8 mouse cellular contexts compared by ENCODE assay signal in genomic region chr5:122770304-122770703, GRCm38 (mm10). TPM values are rescaled to one million over a fixed set of nuclear protein-coding genes. Genes with fewer than 3 reads are reported as not detected.
DNase-seq lines count a peak whose midpoint lies in the region; ATAC-seq lines count a peak whose summit lies in the region.

No protein-coding gene starts in this region.

- 81% methylated on average over 7 of the region's 7 CpGs for WGBS in hindbrain, embryonic 10.5 days
- WGBS in hindbrain, embryonic 16.5 days = 57% methylated on average over 7 of the region's 7 CpGs
- 64% methylated on average over 7 of the region's 7 CpGs for WGBS in heart, embryonic 11.5 days (ENCODE audit: insufficient replicate concordance)
- WGBS in liver, embryonic 13.5 days (ENCODE audit: insufficient replicate concordance) = 61% methylated on average over 7 of the region's 7 CpGs

- peak overlapping the region; percentile 59 for H3K27ac ChIP-seq in hindbrain, embryonic 10.5 days
- no peak overlapping the region; the same call in 1 of the 2 replicates for H3K27ac ChIP-seq in hindbrain, embryonic 16.5 days (ENCODE audit: low read depth, low read length)
- peak overlapping the region; percentile 73 for H3K27ac ChIP-seq in heart, embryonic 11.5 days (ENCODE audit: low read depth, low read length)
- peak overlapping the region; percentile 65 for H3K27ac ChIP-seq in liver, embryonic 13.5 days

- H3K36me3 ChIP-seq in hindbrain, embryonic 10.5 days = peaks cover 53% of the 10 kb centered on the region
- H3K36me3 ChIP-seq in hindbrain, embryonic 16.5 days (ENCODE audit: control insufficient read depth, insufficient read depth, low read length) = no peaks in the 10 kb centered on the region
- no peaks in the 10 kb centered on the region for H3K36me3 ChIP-seq in heart, embryonic 11.5 days (ENCODE audit: control insufficient read depth, insufficient read depth, low read length)
- H3K36me3 ChIP-seq in liver, embryonic 13.5 days = peaks cover 22% of the 10 kb centered on the region; the same call in 1 of the 2 replicates

- ATAC-seq in hindbrain, embryonic 16.5 days = no peak
- no peak for ATAC-seq in heart, embryonic 11.5 days (replicated peaks; ENCODE audit: insufficient number of reproducible peaks, low FRiP score, low TSS enrichment)
- ATAC-seq in liver, embryonic 13.5 days (ENCODE audit: low read depth) = no peak
- ATAC-seq in inflammation-experienced regulatory T-cells, adult 6 months = no peak

- H3K4me1 ChIP-seq in hindbrain, embryonic 10.5 days (replicated peaks) = peaks cover 8% of the 10 kb centered on the region; the same call in 1 of the 2 replicates
- peaks cover 6% of the 10 kb centered on the region; the same call in 1 of the 2 replicates for H3K4me1 ChIP-seq in hindbrain, embryonic 16.5 days (ENCODE audit: control insufficient read depth, insufficient read depth, low read depth, low read length)
- H3K4me1 ChIP-seq in heart, embryonic 11.5 days (ENCODE audit: control insufficient read depth, insufficient read depth, low read length) = peaks cover 23% of the 10 kb centered on the region
- peaks cover 48% of the 10 kb centered on the region for H3K4me1 ChIP-seq in liver, embryonic 13.5 days (replicated peaks)

- H3K4me3 ChIP-seq in hindbrain, embryonic 10.5 days = no peak overlapping the region
- H3K4me3 ChIP-seq in hindbrain, embryonic 16.5 days (ENCODE audit: low read length) = no peak overlapping the region
- no peak overlapping the region for H3K4me3 ChIP-seq in heart, embryonic 11.5 days (ENCODE audit: low read depth, low read length)
- no peak overlapping the region for H3K4me3 ChIP-seq in liver, embryonic 13.5 days (replicated peaks)

- no peak overlapping the region for H3K9ac ChIP-seq in hindbrain, embryonic 16.5 days (ENCODE audit: low read depth, low read length)
- H3K9ac ChIP-seq in heart, embryonic 11.5 days (ENCODE audit: low read depth, low read length) = peak overlapping the region; percentile 60; the same call in 1 of the 2 replicates
- peak overlapping the region; percentile 18; the same call in 1 of the 2 replicates for H3K9ac ChIP-seq in liver, embryonic 13.5 days

- DNase-seq in hindbrain, embryonic 10.5 days (ENCODE audit: low spot score) = no peak
- DNase-seq in adrenal gland, adult 2 months = peak; percentile 72
- DNase-seq in liver, embryonic 13.5 days = no peak
- peak; percentile 86 for DNase-seq in testis, postnatal 14 days (ENCODE audit: low spot score)
- no peak for DNase-seq in layer of hippocampus, postnatal 10 days (ENCODE audit: low spot score in 2 of 2)

- no peak overlapping the region for H3K4me2 ChIP-seq in hindbrain, embryonic 16.5 days (ENCODE audit: low read length)
- H3K4me2 ChIP-seq in heart, embryonic 11.5 days = no peak overlapping the region
- H3K4me2 ChIP-seq in liver, embryonic 13.5 days = peak overlapping the region; percentile 2; the same call in 1 of the 2 replicates

- H3K9me3 ChIP-seq in hindbrain, embryonic 10.5 days = no peaks in the 10 kb centered on the region
- no peaks in the 10 kb centered on the region for H3K9me3 ChIP-seq in hindbrain, embryonic 16.5 days (ENCODE audit: control insufficient read depth, low read length)
- H3K9me3 ChIP-seq in heart, embryonic 11.5 days (replicated peaks; ENCODE audit: control insufficient read depth, low read length) = no peaks in the 10 kb centered on the region
- H3K9me3 ChIP-seq in liver, embryonic 13.5 days (replicated peaks) = no peaks in the 10 kb centered on the region

- no peaks in the 10 kb centered on the region for H3K27me3 ChIP-seq in hindbrain, embryonic 10.5 days (ENCODE audit: insufficient read depth, poor library complexity, severe bottlenecking)
- no peaks in the 10 kb centered on the region for H3K27me3 ChIP-seq in hindbrain, embryonic 16.5 days (replicated peaks; ENCODE audit: control insufficient read depth, insufficient read depth, low read length)
- no peaks in the 10 kb centered on the region for H3K27me3 ChIP-seq in heart, embryonic 11.5 days (ENCODE audit: control insufficient read depth, insufficient read depth, low read length)
- no peaks in the 10 kb centered on the region for H3K27me3 ChIP-seq in liver, embryonic 13.5 days

RNA-seq across cellular contexts. Expression of gene Camkk2, which starts 8.9 kb away (rescaled TPM):
- polyA plus RNA-seq in hindbrain, embryonic 10.5 days (2016; fragmentation: Nextera tagmentation; extraction: Ambion mirVana) = 25.1 and 29.3 TPM in 2 replicates
- 68.1 and 69.3 TPM in 2 replicates for polyA plus RNA-seq in hindbrain, embryonic 16.5 days (2015; fragmentation: Nextera tagmentation; extraction: Ambion mirVana)
- total RNA-seq in adrenal gland, adult 2 months (2021) = 10 to 100 TPM; 34.2 to 42.3 TPM
- 53.4 and 55.5 TPM in 2 replicates for polyA plus RNA-seq in adrenal gland, adult 2 months (2012; rRNA removed)
- polyA plus RNA-seq in heart, embryonic 11.5 days (2014; fragmentation: Nextera tagmentation; extraction: Ambion mirVana) = 8.7 and 14.0 TPM in 2 replicates
- polyA plus RNA-seq in liver, embryonic 13.5 days (2015; fragmentation: Nextera tagmentation; extraction: Ambion mirVana) = 9.6 and 11.5 TPM in 2 replicates
- 100 to 1,000 TPM; 103 to 117 TPM for total RNA-seq in layer of hippocampus, postnatal 10 days (2021)
- 1 to 10 TPM; 2.9 to 4.3 (median 3.3) TPM for polyA plus RNA-seq in inflammation-experienced regulatory T-cells, adult 6 months (2017; shearing (Covaris generic))

RNA-seq across cellular contexts. Expression of gene Anapc5, which starts 50.8 kb away (rescaled TPM):
- 491 and 495 TPM in 2 replicates for polyA plus RNA-seq in hindbrain, embryonic 10.5 days (2016; fragmentation: Nextera tagmentation; extraction: Ambion mirVana)
- 495 and 497 TPM in 2 replicates for polyA plus RNA-seq in hindbrain, embryonic 16.5 days (2015; fragmentation: Nextera tagmentation; extraction: Ambion mirVana)
- 100 to 1,000 TPM; 152 to 154 TPM for total RNA-seq in adrenal gland, adult 2 months (2021)
- polyA plus RNA-seq in adrenal gland, adult 2 months (2012; rRNA removed) = 124 and 148 TPM in 2 replicates
- polyA plus RNA-seq in heart, embryonic 11.5 days (2014; fragmentation: Nextera tagmentation; extraction: Ambion mirVana) = 354 and 366 TPM in 2 replicates
- polyA plus RNA-seq in liver, embryonic 13.5 days (2015; fragmentation: Nextera tagmentation; extraction: Ambion mirVana) = 258 and 301 TPM in 2 replicates
- total RNA-seq in layer of hippocampus, postnatal 10 days (2021) = 100 to 1,000 TPM; 252 to 292 TPM
- 100 to 1,000 TPM in 2 of 3 experiments, 10 to 100 TPM in 1; 87.6 to 106 (median 103) TPM for polyA plus RNA-seq in inflammation-experienced regulatory T-cells, adult 6 months (2017; shearing (Covaris generic))

Comparison
In these comparisons a context has a peak if more than half of its experiments do, and no peak if none do; other contexts are left out.
1. DNase-seq: peak in adrenal gland, adult 2 months (single experiment) and testis, postnatal 14 days (single experiment); none in hindbrain, embryonic 10.5 days (single experiment), liver, embryonic 13.5 days (single experiment) and layer of hippocampus, postnatal 10 days (0 of 2).